Mouse (Mus musculus): ENCODE data around the gene Ghr.

DNA sequence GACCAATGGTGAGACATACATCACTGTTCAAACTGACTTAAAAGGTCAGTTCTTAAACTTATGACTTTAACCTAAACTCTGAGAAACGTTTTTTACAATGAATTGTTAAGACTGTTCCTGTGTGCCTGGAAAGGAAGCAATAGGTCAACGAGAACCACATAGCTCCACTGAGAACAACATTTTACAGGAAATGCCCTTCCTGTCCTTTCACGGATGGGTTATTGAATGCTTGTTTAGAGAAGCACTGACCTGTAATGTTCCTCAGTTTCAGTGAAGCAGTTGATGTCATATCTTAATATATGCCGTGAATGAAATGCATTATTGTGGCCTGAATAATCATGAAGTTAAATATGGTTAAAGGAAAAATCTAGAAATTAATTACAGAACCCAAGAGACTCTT, 147.7 kb downstream of the Ghr start:
- TF ChIP-seq POLR2A (IDR thresholded peaks at IDR 0.05; ENCODE audit: insufficient read length, low read depth) (no peak), MYOD1 (IDR thresholded peaks at IDR 0.05; ENCODE audit: control insufficient read depth in 1 of 3, insufficient read length in 2 of 3, low read depth in 2 of 3) (no peak), SRF (IDR thresholded peaks at IDR 0.05; ENCODE audit: control insufficient read depth, insufficient read length, low read depth) (no peak), MAX (IDR thresholded peaks at IDR 0.05; ENCODE audit: low read depth) (no peak), MYOG (IDR thresholded peaks at IDR 0.05; ENCODE audit: control insufficient read depth in 1 of 3, insufficient read depth in 1 of 3, insufficient read length in 2 of 3, low read depth in 2 of 3) (no peak), USF1 (IDR thresholded peaks at IDR 0.05; ENCODE audit: low read depth) (no peak), POLR2AphosphoS2 (IDR thresholded peaks at IDR 0.05; ENCODE audit: insufficient read length, low read depth) (no peak)

Data from myocyte (in vitro differentiated cells).